Mouse (Mus musculus): ENCODE measurements around the gene Rps9.
A peak's percentile ranks its signal among the peaks of the same experiment; 100 is the strongest.

DNA sequence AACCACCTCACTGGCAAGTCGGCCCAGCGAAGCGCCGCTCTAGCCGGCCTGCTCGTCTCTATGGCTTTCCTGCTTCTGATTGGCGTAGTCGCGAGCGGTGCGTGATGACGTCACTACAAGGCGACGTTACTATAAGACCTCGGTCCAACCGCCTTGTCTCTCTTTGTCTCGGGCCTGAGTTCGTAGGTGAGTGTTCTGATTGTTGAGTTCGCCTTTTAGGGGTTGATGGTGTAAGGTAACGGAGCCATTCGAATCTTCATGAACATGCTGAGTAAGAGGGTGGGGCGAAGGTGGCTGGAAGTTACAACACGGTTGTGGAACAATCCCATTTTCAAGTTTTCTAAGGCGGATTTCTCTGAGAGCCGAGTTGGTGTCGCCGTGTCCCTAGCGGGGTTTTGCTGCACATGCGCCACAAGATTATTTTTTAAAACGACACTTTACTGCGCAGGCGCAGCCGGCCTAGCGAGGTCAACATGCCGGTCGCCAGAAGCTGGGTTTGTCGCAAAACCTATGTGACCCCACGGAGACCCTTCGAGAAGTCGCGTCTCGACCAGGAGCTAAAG is at the start of gene Rps9:
- TF ChIP-seq CTCF (conservative IDR thresholded peaks at IDR 0.05; ENCODE audit: insufficient read depth, insufficient read length, low read depth, low read length) (0 out of 2 replicates have a peak, but pooled peaks have one; percentile 10), POLR2A (IDR thresholded peaks at IDR 0.05; ENCODE audit: low read depth, low read length) (peak; percentile 82)
